Comparison of ENCODE assay signal across 35 mouse cellular contexts in genomic region chr4:132672697-132673096, GRCm38 (mm10).
"Had no signal": no experiment of that assay in that cellular context is flagged by ENCODE, and none has a peak within 500 bp of the region (broad histone marks: within the 10 kb centered on the region; RNA-seq: fewer than 3 reads in every experiment).

No protein-coding gene starts in this region.

- H3K9ac ChIP-seq: heart, embryonic 13.5 days; heart, embryonic 15.5 days; hindbrain, embryonic 12.5 days; hindbrain, embryonic 13.5 days; hindbrain, embryonic 14.5 days; hindbrain, embryonic 15.5 days; intestine, embryonic 15.5 days; kidney, embryonic 15.5 days had no signal

- DNase-seq: heart, postnatal 10 days; heart, postnatal 14 days; heart, postnatal 36 days; heart, postnatal 4 days; kidney, adult 11 months; kidney, adult 18-20 months; kidney, adult 2 months; kidney, adult 8-10 months; kidney, adult 9 months; kidney, postnatal 10 days; kidney, postnatal 14 days; kidney, postnatal 25 days; kidney, postnatal 36 days; kidney, postnatal 4 days; layer of hippocampus, adult 9-11 months; layer of hippocampus, postnatal 36 days had no signal

- H3K4me2 ChIP-seq: heart, embryonic 11.5 days; heart, embryonic 12.5 days; heart, embryonic 13.5 days; heart, embryonic 15.5 days; hindbrain, embryonic 12.5 days; hindbrain, embryonic 13.5 days; hindbrain, embryonic 14.5 days; hindbrain, embryonic 15.5 days; intestine, embryonic 15.5 days; kidney, embryonic 15.5 days had no signal

- ATAC-seq: hindbrain, embryonic 16.5 days; hindbrain, postnatal 0 days; inflammation-experienced regulatory T-cells, adult 6 months; intestine, embryonic 15.5 days; intestine, embryonic 16.5 days; intestine, postnatal 0 days had no signal

- H3K4me1 ChIP-seq: heart, embryonic 10.5 days; heart, embryonic 12.5 days; heart, embryonic 13.5 days; heart, embryonic 15.5 days; hindbrain, embryonic 10.5 days; hindbrain, embryonic 12.5 days; hindbrain, embryonic 13.5 days; hindbrain, embryonic 15.5 days; intestine, embryonic 15.5 days; kidney, embryonic 15.5 days had no signal

- H3K27ac ChIP-seq: heart, embryonic 10.5 days; heart, embryonic 13.5 days; heart, embryonic 15.5 days; hindbrain, embryonic 10.5 days; hindbrain, embryonic 12.5 days; hindbrain, embryonic 13.5 days; hindbrain, embryonic 14.5 days; hindbrain, embryonic 15.5 days; hindbrain, postnatal 0 days; intestine, embryonic 15.5 days; kidney, embryonic 15.5 days; kidney, postnatal 0 days; layer of hippocampus, adult 2 months had no signal

- H3K27me3 ChIP-seq: heart, embryonic 12.5 days; heart, embryonic 13.5 days; heart, embryonic 15.5 days; hindbrain, embryonic 12.5 days; hindbrain, embryonic 13.5 days; hindbrain, embryonic 15.5 days; intestine, embryonic 15.5 days; kidney, embryonic 15.5 days had no signal

- H3K9me3 ChIP-seq: heart, embryonic 10.5 days; heart, embryonic 12.5 days; heart, embryonic 13.5 days; heart, embryonic 15.5 days; hindbrain, embryonic 10.5 days; hindbrain, embryonic 12.5 days; hindbrain, embryonic 13.5 days; hindbrain, embryonic 15.5 days; intestine, embryonic 15.5 days; kidney, embryonic 15.5 days had no signal

- H3K4me3 ChIP-seq: heart, embryonic 10.5 days; heart, embryonic 12.5 days; heart, embryonic 13.5 days; heart, embryonic 15.5 days; hindbrain, embryonic 10.5 days; hindbrain, embryonic 12.5 days; hindbrain, embryonic 13.5 days; hindbrain, embryonic 15.5 days; intestine, embryonic 15.5 days; kidney, embryonic 15.5 days; layer of hippocampus, adult 2 months had no signal
